Mouse (Mus musculus) heart, postnatal 0 days (tissue): ENCODE data around the gene 6720489N17Rik.
"Not testable (repeated sequence)": the region's sequence is repeated elsewhere in the genome, so short reads cannot be mapped to it uniquely, and the experiment has no call there.

Experiments used
- CTCF ChIP-seq: IDR thresholded peaks from 2 replicates; pipeline ENCODE4 v1.5.1; 2016; ENCODE audit warnings: antibody characterized with exemption, control low read depth, low read depth
- EP300 ChIP-seq: IDR thresholded peaks from 2 replicates; pipeline ENCODE4 v1.6.1; 2016; ENCODE audit warnings: antibody characterized with exemption, low read depth

GRCm38 (mm10) chr13:62623577-62624276, at the start of gene 6720489N17Rik:
- not testable (repeated sequence) for TF ChIP-seq EP300, CTCF
